Mouse (Mus musculus) kidney, adult 2 months (tissue): ENCODE results near the gene Trmt10a.

Experiments
- CTCF ChIP-seq: fragments of 200-500 bp; conservative IDR thresholded peaks from 2 replicates; pipeline ENCODE4 v1.5.1; 2011; ENCODE audit warnings: low read depth, mild to moderate bottlenecking, control low read depth, low read length, moderate library complexity, mixed read lengths; ENCODE audit not compliant: insufficient read depth, insufficient read length
- POLR2A ChIP-seq: fragments of 200-500 bp; IDR thresholded peaks from one replicate; pipeline ENCODE4 v1.6.1; 2011; ENCODE audit warnings: low read depth, low read length, control low read depth

DNA sequence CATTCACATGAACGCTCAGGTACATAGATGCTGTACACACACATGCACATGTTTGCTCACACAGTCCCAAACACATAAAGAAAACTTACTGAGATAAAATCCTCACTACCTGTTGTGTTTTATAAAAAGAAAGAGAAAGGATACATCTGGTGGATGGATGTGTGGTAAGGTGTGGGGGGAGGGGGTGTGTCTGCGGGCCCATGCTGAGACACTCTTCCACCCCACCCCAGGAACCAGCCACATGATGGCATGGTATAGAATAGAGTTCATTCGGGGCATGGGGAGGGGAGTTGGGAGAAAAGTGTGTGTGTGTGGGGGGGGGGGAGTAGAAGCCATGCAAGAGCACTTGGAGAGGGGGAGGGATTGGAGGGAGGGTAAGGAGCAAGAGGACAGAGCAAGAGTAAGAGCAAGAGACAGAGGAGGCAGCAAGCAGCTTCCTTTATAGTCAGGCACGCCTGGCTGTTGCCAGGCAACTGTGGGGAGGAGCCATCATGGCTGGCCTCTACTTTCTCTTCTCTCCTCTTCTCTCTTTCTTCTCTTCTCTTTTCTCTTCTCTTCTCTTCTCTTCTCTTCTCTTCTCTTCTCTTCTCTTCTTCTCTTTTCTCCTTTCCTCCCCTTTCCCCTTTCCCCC, 19.4 kb downstream of the Trmt10a start:
- TF ChIP-seq CTCF (no peak), POLR2A (no peak)
